Mouse (Mus musculus) large intestine, adult 2 months (tissue): ENCODE results near the gene Igsf1. TPM values are rescaled to one million over a fixed set of nuclear protein-coding genes. Genes with fewer than 3 reads are reported as not detected.

Experiments used
- DNase-seq: peaks from one replicate; pipeline ENCODE4 v3.0.0-alpha.2; 2012; ENCODE audit warnings: low read depth, low spot score
- WGBS: fragments of 180-500 bp; shearing (Covaris S2); methylation state at CpG from one replicate; pipeline ENCODE4 v1.1.7; 2018; 5-methylcytosine and 5-hydroxymethylcytosine counted together
- polyA plus RNA-seq: library from polyadenylated mRNA; depleted of rRNA; stranded (reverse); fragments of >200 nt; gene quantifications from 2 replicates; pipeline ENCODE4 v1.2.3, GENCODE M21; 2012; rRNA removed

Gene Igsf1
- polyA plus RNA-seq, result not detected in 2 replicates

GRCm38 (mm10) chrX:49797213-49798019, at the start of gene Igsf1:
Igsf1 (minus strand) TSS chrX:49797749.
- WGBS, result 16% methylated on average over 27 of the region's 28 CpGs
- no peak for DNase-seq

- 26% methylated on average over 2 of the region's 2 CpGs for WGBS
- DNase-seq, result no peak
Measured at GRCm38 (mm10) chrX:49770828-49771227, 26.7 kb downstream of the Igsf1 start.

- 52% methylated on average over 5 of the region's 5 CpGs for WGBS
- no peak for DNase-seq
Measured at GRCm38 (mm10) chrX:49745192-49745591, 52.4 kb downstream of the Igsf1 start.

GRCm38 (mm10) chrX:49734959-49735358, 62.6 kb downstream of the Igsf1 start, which contains the start of gene Olfr1321:
Olfr1321 (minus strand) TSS chrX:49735059.
- no peak for DNase-seq
- 68% methylated on average over 2 of the region's 2 CpGs for WGBS

Other genes with a start within 250 kb of the Igsf1 start
- gene Olfr1320, start 125.4 kb downstream of the Igsf1 start, polyA plus RNA-seq, result not detected in 2 replicates
- not detected in 2 replicates for gene Olfr1321, start 62.7 kb downstream of the Igsf1 start, polyA plus RNA-seq
- not detected in 2 replicates for gene Olfr1322, start 93.7 kb upstream of the Igsf1 start, polyA plus RNA-seq
- gene Olfr1323, start 221.6 kb upstream of the Igsf1 start, polyA plus RNA-seq, result not detected in 2 replicates